Mouse (Mus musculus): Measurements from ENCODE around the gene Kcnd3. TPM values are rescaled to one million over a fixed set of nuclear protein-coding genes. Genes with fewer than 3 reads are reported as not detected.

Kcnd3 gene
- polyA plus RNA-seq, 1 experiment = not detected

GRCm38 (mm10) chr3:105712827-105713226, 260.7 kb downstream of the Kcnd3 start:
- H3K4me3 ChIP-seq (replicated peaks) = no peak overlapping the region
- H3K4me1 ChIP-seq (ENCODE audit: control insufficient read depth) = peaks cover 9% of the 10 kb centered on the region
- H3K36me3 ChIP-seq (ENCODE audit: control insufficient read depth) = peaks cover 11% of the 10 kb centered on the region
- TF ChIP-seq GATA1 (IDR thresholded peaks at IDR 0.05; ENCODE audit: low read length) (no peak), TAL1 (IDR thresholded peaks at IDR 0.05; ENCODE audit: low read length) (no peak)
- H3K9me3 ChIP-seq (ENCODE audit: control insufficient read depth, low read length) = no peaks in the 10 kb centered on the region
- H3K27me3 ChIP-seq (ENCODE audit: control insufficient read depth) = peaks cover 38% of the 10 kb centered on the region

- Histone ChIP-seq H3K9me3 (ENCODE audit: control insufficient read depth, low read length) (no peaks in the 10 kb centered on the region), H3K4me1 (ENCODE audit: control insufficient read depth) (peaks cover 13% of the 10 kb centered on the region), H3K36me3 (ENCODE audit: control insufficient read depth) (peaks cover 11% of the 10 kb centered on the region), H3K27me3 (ENCODE audit: control insufficient read depth) (peaks cover 29% of the 10 kb centered on the region), H3K4me3 (replicated peaks) (no peak overlapping the region)
- TF ChIP-seq GATA1 (IDR thresholded peaks at IDR 0.05; ENCODE audit: low read length) (no peak), TAL1 (IDR thresholded peaks at IDR 0.05; ENCODE audit: low read length) (no peak)
These were observed 262.1 kb downstream of the Kcnd3 start for GRCm38 (mm10) chr3:105714091-105714819.

DNA sequence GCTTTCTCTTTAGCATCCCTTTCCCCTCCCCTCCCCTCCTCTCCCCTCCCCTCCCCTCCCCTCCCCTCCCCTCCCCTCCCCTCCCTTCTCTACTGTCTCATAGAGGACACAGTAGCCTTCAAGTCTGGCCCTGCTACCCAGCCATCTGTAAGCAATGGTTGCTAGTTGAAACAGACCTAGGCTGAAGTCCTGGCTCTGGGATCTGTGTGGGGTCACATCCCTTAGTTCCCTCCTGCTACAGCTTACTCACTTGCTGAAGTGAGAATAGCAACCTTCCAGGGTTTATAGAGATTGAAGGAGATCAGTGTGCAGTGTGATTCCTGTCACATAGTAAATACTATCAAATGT, 262.7 kb downstream of the Kcnd3 start:
- Histone ChIP-seq H3K9me3 (ENCODE audit: control insufficient read depth, low read length) (no peaks in the 10 kb centered on the region), H3K4me3 (replicated peaks) (no peak overlapping the region), H3K4me1 (ENCODE audit: control insufficient read depth) (peaks cover 13% of the 10 kb centered on the region), H3K36me3 (ENCODE audit: control insufficient read depth) (peaks cover 11% of the 10 kb centered on the region), H3K27me3 (ENCODE audit: control insufficient read depth) (peaks cover 26% of the 10 kb centered on the region)
- TF ChIP-seq TAL1 (IDR thresholded peaks at IDR 0.05; ENCODE audit: low read length) = no peak
- no peak for TF ChIP-seq GATA1 (IDR thresholded peaks at IDR 0.05; ENCODE audit: low read length)

DNA sequence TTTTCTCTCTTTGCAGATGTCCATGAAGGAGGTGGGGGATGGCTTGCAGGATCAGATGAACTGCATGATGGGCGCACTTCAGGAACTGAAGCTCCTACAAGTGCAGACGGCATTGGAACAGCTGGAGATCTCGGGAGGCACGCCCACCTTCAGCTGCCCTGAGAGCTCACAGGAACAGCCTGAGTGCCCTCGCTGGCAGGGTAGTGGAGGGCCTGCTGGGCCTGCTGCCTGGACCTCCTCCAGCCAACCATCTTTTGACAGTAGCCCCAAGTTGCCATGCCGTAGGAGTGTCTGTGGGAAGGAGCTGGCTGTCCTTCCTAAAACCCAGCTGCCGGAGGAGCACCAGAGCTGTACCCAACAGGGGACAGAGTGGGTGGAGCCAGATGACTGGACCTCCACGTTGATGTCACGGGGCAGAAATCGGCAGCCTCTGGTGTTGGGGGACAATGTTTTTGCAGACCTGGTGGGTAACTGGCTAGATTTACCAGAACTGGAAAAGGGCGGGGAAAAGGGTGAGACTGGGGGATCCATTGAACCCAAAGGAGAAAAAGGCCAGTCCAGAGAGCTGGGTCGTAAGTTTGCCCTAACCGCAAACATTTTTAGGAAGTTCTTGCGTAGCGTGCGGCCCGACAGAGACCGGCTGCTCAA, 264.3 kb downstream of the Kcnd3 start:
- Histone ChIP-seq H3K27me3 (ENCODE audit: control insufficient read depth) (peaks cover 16% of the 10 kb centered on the region), H3K9me3 (ENCODE audit: control insufficient read depth, low read length) (no peaks in the 10 kb centered on the region), H3K4me1 (ENCODE audit: control insufficient read depth) (peaks cover 13% of the 10 kb centered on the region), H3K4me3 (replicated peaks) (no peak overlapping the region), H3K36me3 (ENCODE audit: control insufficient read depth) (peaks cover 11% of the 10 kb centered on the region)
- TF ChIP-seq GATA1 (IDR thresholded peaks at IDR 0.05; ENCODE audit: low read length) (no peak), TAL1 (IDR thresholded peaks at IDR 0.05; ENCODE audit: low read length) (no peak)

GRCm38 (mm10) chr3:105717856-105718555, 265.9 kb downstream of the Kcnd3 start:
- H3K9me3 ChIP-seq (ENCODE audit: control insufficient read depth, low read length) = no peaks in the 10 kb centered on the region
- H3K27me3 ChIP-seq (ENCODE audit: control insufficient read depth) = peaks cover 7% of the 10 kb centered on the region
- TF ChIP-seq TAL1 (IDR thresholded peaks at IDR 0.05; ENCODE audit: low read length) (no peak), GATA1 (IDR thresholded peaks at IDR 0.05; ENCODE audit: low read length) (no peak)
- H3K4me1 ChIP-seq (ENCODE audit: control insufficient read depth) = peaks cover 13% of the 10 kb centered on the region
- H3K4me3 ChIP-seq (replicated peaks) = no peak overlapping the region
- H3K36me3 ChIP-seq (ENCODE audit: control insufficient read depth) = peaks cover 14% of the 10 kb centered on the region

GRCm38 (mm10) chr3:105718746-105719145, 266.6 kb downstream of the Kcnd3 start:
- H3K36me3 ChIP-seq (ENCODE audit: control insufficient read depth) = peaks cover 18% of the 10 kb centered on the region
- H3K4me3 ChIP-seq (replicated peaks) = no peak overlapping the region
- TF ChIP-seq GATA1 (IDR thresholded peaks at IDR 0.05; ENCODE audit: low read length) (no peak), TAL1 (IDR thresholded peaks at IDR 0.05; ENCODE audit: low read length) (no peak)
- no peaks in the 10 kb centered on the region for H3K9me3 ChIP-seq (ENCODE audit: control insufficient read depth, low read length)
- peaks cover 6% of the 10 kb centered on the region for H3K27me3 ChIP-seq (ENCODE audit: control insufficient read depth)
- peaks cover 13% of the 10 kb centered on the region for H3K4me1 ChIP-seq (ENCODE audit: control insufficient read depth)

- Histone ChIP-seq H3K4me1 (ENCODE audit: control insufficient read depth) (peaks cover 13% of the 10 kb centered on the region), H3K9me3 (ENCODE audit: control insufficient read depth, low read length) (no peaks in the 10 kb centered on the region), H3K4me3 (replicated peaks) (no peak overlapping the region), H3K27me3 (ENCODE audit: control insufficient read depth) (no peaks in the 10 kb centered on the region), H3K36me3 (ENCODE audit: control insufficient read depth) (peaks cover 25% of the 10 kb centered on the region)
- TF ChIP-seq GATA1 (IDR thresholded peaks at IDR 0.05; ENCODE audit: low read length) (no peak), TAL1 (IDR thresholded peaks at IDR 0.05; ENCODE audit: low read length) (no peak)
These were observed 267.8 kb downstream of the Kcnd3 start for GRCm38 (mm10) chr3:105719979-105720378.

GRCm38 (mm10) chr3:105720514-105720913, 268.4 kb downstream of the Kcnd3 start:
- Histone ChIP-seq H3K4me3 (replicated peaks) (no peak overlapping the region), H3K27me3 (ENCODE audit: control insufficient read depth) (no peaks in the 10 kb centered on the region), H3K9me3 (ENCODE audit: control insufficient read depth, low read length) (no peaks in the 10 kb centered on the region), H3K4me1 (ENCODE audit: control insufficient read depth) (peaks cover 13% of the 10 kb centered on the region), H3K36me3 (ENCODE audit: control insufficient read depth) (peaks cover 30% of the 10 kb centered on the region)
- TF ChIP-seq GATA1 (IDR thresholded peaks at IDR 0.05; ENCODE audit: low read length) (no peak), TAL1 (IDR thresholded peaks at IDR 0.05; ENCODE audit: low read length) (no peak)

DNA sequence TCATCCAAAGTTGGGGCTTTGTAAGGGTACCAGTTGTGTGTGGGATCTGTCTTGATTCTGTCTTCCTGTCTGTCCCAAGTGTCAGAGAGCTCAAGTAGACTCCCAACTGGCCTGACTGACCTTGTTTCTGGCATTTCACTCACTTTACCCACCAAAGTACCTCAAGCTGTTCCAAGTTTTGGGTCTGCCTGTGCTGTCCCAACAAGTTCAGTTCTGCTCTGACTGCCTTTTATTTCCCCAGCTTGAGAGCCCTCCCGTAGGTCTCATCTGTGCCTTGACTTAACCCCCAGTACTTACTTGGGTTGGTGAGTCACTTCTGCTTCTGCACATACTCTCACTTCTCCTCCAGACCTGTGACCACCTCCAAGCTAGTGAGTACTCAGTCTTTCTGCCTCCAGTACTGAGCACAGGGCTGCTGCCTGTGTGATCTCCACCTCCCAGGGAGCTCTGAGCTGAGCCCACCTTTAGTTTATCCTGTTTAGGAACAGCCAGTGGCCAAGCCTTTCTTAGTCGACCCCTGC, 269.6 kb downstream of the Kcnd3 start:
- TF ChIP-seq TAL1 (IDR thresholded peaks at IDR 0.05; ENCODE audit: low read length) = no peak
- no peak for TF ChIP-seq GATA1 (IDR thresholded peaks at IDR 0.05; ENCODE audit: low read length)
- Histone ChIP-seq H3K4me1 (ENCODE audit: control insufficient read depth) (peaks cover 6% of the 10 kb centered on the region), H3K4me3 (replicated peaks) (no peak overlapping the region), H3K36me3 (ENCODE audit: control insufficient read depth) (peaks cover 36% of the 10 kb centered on the region), H3K27me3 (ENCODE audit: control insufficient read depth) (no peaks in the 10 kb centered on the region), H3K9me3 (ENCODE audit: control insufficient read depth, low read length) (no peaks in the 10 kb centered on the region)

All from erythroblast, embryonic 14.5 days (primary cell).